Mouse (Mus musculus) CH12.LX (cell line): Measurements from ENCODE around the gene Diras2. TPM values are rescaled to one million over a fixed set of nuclear protein-coding genes. Genes with fewer than 3 reads are reported as not detected.
A peak's percentile ranks its signal among the peaks of the same experiment; 100 is the strongest.

Experiments
- DNase-seq: peaks from one replicate; pipeline ENCODE4 v3.0.0-alpha.2; 2013; ENCODE audit errors: extremely low read depth
- H3K27ac ChIP-seq: 2 replicates; pipeline ENCODE4 v1.5.1; 2012; ENCODE audit warnings: low read depth, mild to moderate bottlenecking, control low read depth, moderate library complexity; ENCODE audit not compliant: insufficient read depth
- H3K27me3 ChIP-seq: replicated peaks from 2 replicates; pipeline ENCODE3; 2012; ENCODE audit warnings: inconsistent platforms
- H3K36me3 ChIP-seq, 2 experiments: replicated peaks in 1 of 2; 2 replicates each; pipeline versions ENCODE3 to v1.6.1; 2012; ENCODE audit warnings: inconsistent platforms in 1 of 2, low read length in 1 of 2, mild to moderate bottlenecking in 1 of 2, mixed read lengths in 1 of 2, moderate library complexity in 1 of 2; ENCODE audit not compliant: control insufficient read depth in 1 of 2, insufficient read depth in 1 of 2
- H3K4me1 ChIP-seq, 2 experiments: 2 replicates each; pipeline ENCODE4 v1.6.1; 2012; ENCODE audit warnings: inconsistent platforms in 1 of 2, moderate library complexity in 1 of 2; ENCODE audit not compliant: insufficient read depth in 2 of 2, control insufficient read depth in 1 of 2
- H3K4me2 ChIP-seq: 2 replicates; pipeline ENCODE4 v1.6.1; 2012; ENCODE audit warnings: low read depth, mild to moderate bottlenecking, control low read depth; ENCODE audit not compliant: poor library complexity, insufficient read depth, severe bottlenecking
- H3K4me3 ChIP-seq, 3 experiments: fragments of 150-350 bp in 1 of 3; sonication (generic) in 1 of 3; replicated peaks in 1 of 3; 2 replicates each; pipeline versions ENCODE3 to v1.5.1; 2011 to 2012; ENCODE audit warnings: low read depth in 2 of 3, low read length in 2 of 3, mild to moderate bottlenecking in 2 of 3, moderate library complexity in 2 of 3, control low read depth in 1 of 3, improper control_type of control experiment in 1 of 3, inconsistent platforms in 1 of 3, mixed read lengths in 1 of 3; ENCODE audit not compliant: poor library complexity in 1 of 3
- H3K79me2 ChIP-seq: replicated peaks from 2 replicates; pipeline ENCODE4 v1.6.1; 2012; ENCODE audit warnings: mild to moderate bottlenecking, moderate library complexity; ENCODE audit not compliant: control insufficient read depth, poor library complexity, insufficient read depth, severe bottlenecking; ENCODE audit errors: extremely low read depth
- H3K9ac ChIP-seq: 2 replicates; pipeline ENCODE4 v1.6.1; 2012; ENCODE audit warnings: low read depth, mild to moderate bottlenecking, control low read depth, moderate library complexity; ENCODE audit not compliant: insufficient read depth
- H3K9me3 ChIP-seq: replicated peaks from 2 replicates; pipeline ENCODE3; 2012; ENCODE audit warnings: low read length, inconsistent platforms, mixed read lengths
- BHLHE40 ChIP-seq: IDR thresholded peaks from 2 replicates; pipeline ENCODE4 v1.6.1; 2011; ENCODE audit warnings: mild to moderate bottlenecking, low read depth, low read length, improper control_type of control experiment
- CHD1 ChIP-seq: IDR thresholded peaks from 2 replicates; pipeline ENCODE4 v1.6.1; 2012; ENCODE audit warnings: low read depth, low read length, improper control_type of control experiment, inconsistent platforms
- CTCF ChIP-seq, 2 experiments: IDR thresholded peaks in 1 of 2; conservative IDR thresholded peaks in 1 of 2; 2 replicates each; pipeline ENCODE4 v1.5.1; 2011 to 2012; ENCODE audit warnings: low read depth in 2 of 2, low read length in 2 of 2, improper control_type of control experiment in 1 of 2, inconsistent platforms in 1 of 2, mild to moderate bottlenecking in 1 of 2, moderate library complexity in 1 of 2
- E2F4 ChIP-seq: IDR thresholded peaks from 2 replicates; pipeline ENCODE4 v1.6.1; 2011; ENCODE audit warnings: low read depth, low read length, improper control_type of control experiment; ENCODE audit not compliant: insufficient replicate concordance
- GABPA ChIP-seq: IDR thresholded peaks from 2 replicates; pipeline ENCODE4 v1.6.1; 2012; ENCODE audit warnings: low read depth, low read length, improper control_type of control experiment, inconsistent platforms; ENCODE audit not compliant: insufficient replicate concordance
- IRF4 ChIP-seq: IDR thresholded peaks from 2 replicates; pipeline ENCODE4 v1.6.1; 2014; ENCODE audit warnings: low read depth, mild to moderate bottlenecking, inconsistent platforms, low read length, improper control_type of control experiment
- JUND ChIP-seq: conservative IDR thresholded peaks from 2 replicates; pipeline ENCODE4 v1.6.1; 2011; ENCODE audit warnings: low read depth, low read length, improper control_type of control experiment
- KAT2A ChIP-seq: IDR thresholded peaks from 2 replicates; pipeline ENCODE4 v1.6.1; 2012; ENCODE audit warnings: low read length, improper control_type of control experiment, inconsistent platforms; ENCODE audit not compliant: insufficient replicate concordance
- MAX ChIP-seq: IDR thresholded peaks from 2 replicates; pipeline ENCODE4 v1.6.1; 2011; ENCODE audit warnings: low read length, improper control_type of control experiment
- MAZ ChIP-seq: IDR thresholded peaks from 2 replicates; pipeline ENCODE4 v1.6.1; 2012; ENCODE audit warnings: low read depth, mild to moderate bottlenecking, inconsistent platforms, low read length, improper control_type of control experiment, moderate library complexity
- MEF2A ChIP-seq: IDR thresholded peaks from 2 replicates; pipeline ENCODE4 v1.6.1; 2014; ENCODE audit warnings: low read depth, mild to moderate bottlenecking, inconsistent platforms, low read length, improper control_type of control experiment, borderline replicate concordance
- MYC ChIP-seq: IDR thresholded peaks from 2 replicates; pipeline ENCODE4 v1.6.1; 2011; ENCODE audit warnings: low read depth, mild to moderate bottlenecking, improper control_type of control experiment, low read length
- NELFE ChIP-seq: IDR thresholded peaks from 2 replicates; pipeline ENCODE4 v1.6.1; 2011; ENCODE audit warnings: low read depth, low read length, improper control_type of control experiment
- POLR2A ChIP-seq: IDR thresholded peaks from 2 replicates; pipeline ENCODE4 v1.6.1; 2011; ENCODE audit warnings: low read depth, mild to moderate bottlenecking, improper control_type of control experiment, low read length
- SMC3 ChIP-seq: IDR thresholded peaks from 2 replicates; pipeline ENCODE4 v1.6.1; 2011; ENCODE audit warnings: low read depth, low read length, improper control_type of control experiment
- TCF12 ChIP-seq: IDR thresholded peaks from 2 replicates; pipeline ENCODE4 v1.6.1; 2014; ENCODE audit warnings: low read depth, mild to moderate bottlenecking, inconsistent platforms, low read length, improper control_type of control experiment
- UBTF ChIP-seq: IDR thresholded peaks from 2 replicates; pipeline ENCODE4 v1.6.1; 2012; ENCODE audit warnings: low read depth, mild to moderate bottlenecking, inconsistent platforms, low read length, improper control_type of control experiment, moderate library complexity
- USF1 ChIP-seq: IDR thresholded peaks from 2 replicates; pipeline ENCODE4 v1.6.1; 2014; ENCODE audit warnings: low read depth, mild to moderate bottlenecking, inconsistent platforms, low read length, improper control_type of control experiment
- ZKSCAN1 ChIP-seq: IDR thresholded peaks from 2 replicates; pipeline ENCODE4 v1.6.1; 2012; ENCODE audit warnings: low read depth, inconsistent platforms, low read length, improper control_type of control experiment, borderline replicate concordance
- ZMIZ1 ChIP-seq: IDR thresholded peaks from 2 replicates; pipeline ENCODE4 v1.6.1; 2012; ENCODE audit warnings: low read depth, mild to moderate bottlenecking, inconsistent platforms, low read length, improper control_type of control experiment
- ZNF384 ChIP-seq: IDR thresholded peaks from 2 replicates; pipeline ENCODE4 v1.6.1; 2012; ENCODE audit warnings: low read depth, low read length, improper control_type of control experiment, inconsistent platforms
- dilution Hi-C: fragments of 300-500 bp; cut with MboI; formaldehyde crosslinking; loops from 2 replicates; pipeline ENCODE4 v1.14.3; 2020; ENCODE audit warnings: low sequenced_read_pairs; ENCODE audit not compliant: extremely low pct_unique_long_range_greater_than_20kb, extremely low pct_ligation_motif_present
- in situ Hi-C: fragments of 300-500 bp; cut with MboI; formaldehyde crosslinking; loops from 3 replicates; pipeline ENCODE4 v1.14.3; 2019; ENCODE audit warnings: low sequenced_read_pairs, low pct_ligation_motif_present, low pct_unique_long_range_greater_than_20kb, mixed read lengths
- polyA plus RNA-seq: library from polyadenylated mRNA; unstranded; fragments of >175 nt; gene quantifications from 2 replicates; pipeline ENCODE4 v1.2.1, GENCODE M21; 2012; ENCODE audit warnings: low read depth; ENCODE audit not compliant: insufficient read length
- total RNA-seq, 2 experiments: library from RNA; depleted of rRNA; stranded (reverse); fragments of 300-350 nt in 1 of 2; fragments of >200 nt in 1 of 2; gene quantifications; 2 replicates each; pipeline ENCODE4 v1.2.3; 2012 to 2014

The Diras2 gene
- total and polyA plus RNA-seq, 3 experiments: 2.8 to 8.5 (median 3.9) TPM

DNA sequence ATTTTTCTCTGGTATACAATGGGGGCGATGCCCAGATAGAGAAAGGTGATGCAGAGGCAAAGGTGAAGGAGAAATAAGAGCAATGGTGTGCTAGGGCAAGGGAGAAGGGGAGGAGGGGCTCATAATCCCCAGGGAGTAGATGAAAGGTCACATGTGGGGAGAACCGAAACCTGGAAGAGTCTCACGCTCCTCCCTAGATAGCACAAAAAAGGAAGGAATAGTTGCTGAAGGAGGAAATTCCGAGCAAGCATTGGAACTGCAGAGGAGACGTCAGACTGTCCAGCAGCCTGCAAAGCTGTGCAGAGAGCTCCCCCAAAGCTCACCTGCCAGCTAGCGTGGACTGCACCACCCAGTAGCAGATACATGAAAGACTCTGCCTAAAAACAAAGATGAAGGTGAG is 44.4 kb upstream of the Diras2 start:
- H3K79me2 ChIP-seq: no peaks in the 10 kb centered on the region
- in situ Hi-C loops: no loop called here
- TF ChIP-seq MEF2A: no peak
- no peak for TF ChIP-seq TCF12
- no peak for TF ChIP-seq ZKSCAN1
- TF ChIP-seq MAX: 0 out of 2 replicates have a peak, but pooled peaks have one; percentile 2
- TF ChIP-seq SMC3: no peak
- no peak for TF ChIP-seq JUND
- no peak for TF ChIP-seq CHD1
- no peak for TF ChIP-seq E2F4
- peaks cover 4% of the 10 kb centered on the region for H3K9me3 ChIP-seq
- no peak overlapping the region for H3K9ac ChIP-seq
- H3K4me3 ChIP-seq: no peak overlapping the region
- H3K27ac ChIP-seq: no peak overlapping the region
- H3K4me2 ChIP-seq: no peak overlapping the region
- dilution Hi-C loops: no loop called here
- no peaks in the 10 kb centered on the region for H3K27me3 ChIP-seq
- no peak for DNase-seq
- peaks cover 47 to 75% of the 10 kb centered on the region in 2 experiments for H3K4me1 ChIP-seq
- H3K36me3 ChIP-seq: peaks cover 0 to 2% of the 10 kb centered on the region in 2 experiments

DNA sequence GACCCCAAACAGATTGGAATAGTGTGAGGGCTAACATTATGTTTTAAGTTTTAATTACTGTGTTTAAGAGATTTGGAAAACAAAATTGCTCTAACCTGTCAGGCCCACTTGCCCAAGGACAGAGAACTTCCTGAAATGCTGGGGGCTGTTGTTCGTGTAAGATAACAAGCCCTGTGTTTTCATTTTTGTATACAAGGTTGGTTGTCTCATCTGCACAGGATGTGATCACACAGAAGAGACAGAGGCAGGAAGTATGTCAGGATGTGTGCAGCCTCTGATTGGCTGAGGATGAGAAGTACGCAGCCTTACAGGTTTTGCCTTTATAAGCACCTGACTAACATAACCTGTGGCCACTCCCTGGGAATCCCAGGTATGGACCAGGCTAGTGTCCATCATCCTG is 43.2 kb upstream of the Diras2 start:
- Histone ChIP-seq H3K4me3 (no peak overlapping the region), H3K79me2 (no peaks in the 10 kb centered on the region), H3K4me2 (no peak overlapping the region), H3K27ac (no peak overlapping the region), H3K9me3 (peaks cover 4% of the 10 kb centered on the region), H3K27me3 (no peaks in the 10 kb centered on the region), H3K4me1 (peaks cover 51 to 86% of the 10 kb centered on the region in 2 experiments), H3K9ac (no peak overlapping the region), H3K36me3 (peaks cover 0 to 9% of the 10 kb centered on the region in 2 experiments)
- in situ Hi-C loops: loop anchor here (5.0 to 25.0 kb wide), 2 partner anchors 38 to 737 kb away; partner anchors contain the start of gene Gadd45g
- dilution Hi-C loops: no loop called here
- TF ChIP-seq USF1 (no peak), CHD1 (no peak), BHLHE40 (no peak), ZNF384 (no peak), KAT2A (no peak), UBTF (no peak), NELFE (no peak), ZKSCAN1 (no peak), POLR2A (no peak), ZMIZ1 (no peak), MAZ (no peak), GABPA (no peak), IRF4 (no peak), MYC (no peak), CTCF (conservative IDR thresholded peaks at IDR 0.05 in 1 of 2, IDR thresholded peaks at IDR 0.05 in 1 of 2; ENCODE audit: low read depth in 2 of 2, low read length in 2 of 2) (no peak)
- no peak for DNase-seq
